Mouse (Mus musculus) left cerebral cortex, adult 2 months (tissue): ENCODE measurements around the gene Srsf1. TPM values are rescaled to one million over a fixed set of nuclear protein-coding genes. Genes with fewer than 3 reads are reported as not detected.

Experiments
- DNase-seq, 2 experiments: peaks; one replicate each; pipeline ENCODE4 v3.0.0; 2021 to 2022; ENCODE audit warnings: low spot score in 2 of 2, mixed read lengths in 1 of 2; ENCODE audit errors: extremely low spot score in 1 of 2
- H3K27ac ChIP-seq: fragments of 200-600 bp; 2 replicates; pipeline ENCODE4 v1.8.1; 2022
- H3K4me3 ChIP-seq: fragments of 200-600 bp; 2 replicates; pipeline ENCODE4 v1.8.1; 2022
- CTCF ChIP-seq: fragments of 200-600 bp; IDR thresholded peaks from 2 replicates; pipeline ENCODE4 v1.8.1; 2022; ENCODE audit warnings: antibody characterized with exemption, mild to moderate bottlenecking, moderate library complexity
- intact Hi-C: fragments of 180-260 bp; cut with DNase I; formaldehyde crosslinking; loops from one replicate; pipeline ENCODE4 v1.15.1; 2025
- total RNA-seq, 2 experiments: library from RNA; stranded (reverse); gene quantifications; 2 replicates each; pipeline ENCODE4 v1.2.3; 2021

Gene Srsf1
- total RNA-seq, 2 experiments from 2014 or later, result 184 to 190 TPM

DNA sequence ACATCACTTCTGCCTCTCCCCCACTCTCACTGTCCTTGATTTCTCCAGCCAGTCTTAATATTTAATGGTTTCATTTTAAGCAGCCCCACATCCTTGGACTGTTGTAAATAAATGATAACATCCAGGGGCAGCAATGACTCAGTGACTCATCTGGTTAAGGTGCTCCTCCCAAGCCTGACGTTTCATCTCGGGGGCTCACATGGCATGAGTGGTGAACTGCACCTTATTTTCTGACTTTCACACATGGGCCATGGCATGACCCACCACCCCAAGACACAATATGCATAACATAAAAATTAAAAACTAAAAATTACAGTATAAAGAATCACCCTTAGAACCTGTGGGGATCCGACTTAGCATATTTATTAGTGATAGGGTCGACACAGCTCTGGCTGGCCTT, 1.3 kb upstream of the Srsf1 start:
- no peak for DNase-seq
- Histone ChIP-seq H3K4me3 (no peak overlapping the region), H3K27ac (no peak overlapping the region)
- intact Hi-C loops, result no loop called here
- TF ChIP-seq CTCF, result no peak

DNA sequence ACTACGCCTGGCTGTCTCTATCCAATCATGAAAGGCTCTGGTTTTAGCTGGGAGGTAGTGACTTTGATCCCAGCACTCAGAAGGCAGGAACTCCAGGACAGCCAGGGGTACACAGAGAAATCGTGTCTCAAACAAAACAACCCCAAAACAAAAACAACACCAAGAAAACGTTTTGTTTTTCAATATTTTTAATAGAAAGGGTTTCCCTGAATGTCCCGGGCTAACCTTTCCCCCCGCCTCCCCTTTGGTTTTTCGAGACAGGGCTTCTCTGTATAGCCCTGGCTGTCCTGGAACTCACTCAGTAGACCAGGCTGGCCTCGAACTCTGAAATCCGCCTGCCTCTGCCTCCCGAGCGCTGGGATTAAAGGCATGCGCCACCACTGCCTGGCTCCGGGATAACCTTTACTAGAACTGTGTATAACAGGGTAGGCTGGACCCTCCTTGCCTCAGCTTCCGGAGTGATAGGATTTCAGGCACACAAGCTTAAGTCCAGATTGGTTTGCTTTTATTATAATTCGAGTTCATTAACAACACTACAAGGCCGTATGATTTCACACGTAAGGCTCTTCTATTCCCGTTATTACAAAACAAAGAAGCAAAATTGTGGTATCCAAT, 743 bp upstream of the Srsf1 start:
- no peak for TF ChIP-seq CTCF
- intact Hi-C loops, result no loop called here

DNA sequence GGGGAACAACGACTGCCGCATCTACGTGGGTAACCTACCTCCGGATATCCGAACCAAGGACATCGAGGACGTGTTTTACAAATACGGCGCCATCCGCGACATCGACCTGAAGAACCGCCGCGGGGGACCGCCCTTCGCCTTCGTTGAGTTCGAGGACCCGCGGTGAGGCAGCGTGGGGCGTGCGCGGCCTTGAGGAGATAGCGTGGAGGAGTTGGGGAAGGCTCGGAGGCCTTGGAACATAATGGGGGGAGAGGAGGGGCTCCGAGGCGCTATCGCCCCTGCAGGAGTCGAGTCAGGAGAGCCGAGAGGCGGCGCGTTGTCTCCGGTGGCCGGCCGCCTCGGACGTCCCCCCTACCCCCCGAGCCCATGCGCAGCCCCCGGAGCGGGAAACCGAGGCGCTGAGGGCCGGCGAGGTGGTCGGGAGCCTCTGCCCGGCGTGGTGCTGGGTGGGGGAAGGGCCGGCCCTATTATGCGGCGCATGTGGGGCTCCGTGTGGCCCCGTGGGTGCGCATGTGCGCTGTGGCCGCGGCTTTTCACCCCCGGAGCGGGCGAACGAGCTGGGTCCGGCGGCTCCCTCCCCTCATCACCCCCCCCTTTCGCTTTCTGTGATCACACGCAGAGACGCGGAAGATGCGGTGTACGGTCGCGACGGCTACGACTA, 828 bp downstream of the Srsf1 start:
- peak overlapping the region; percentile 100 for H3K4me3 ChIP-seq
- intact Hi-C loops, result loop anchor here (1.0 to 2.0 kb wide), 3 partner anchors 21 to 73 kb away; partner anchors contain the start of genes Dynll2 and Vezf1
- peak overlapping the region; percentile 98 for H3K27ac ChIP-seq
- TF ChIP-seq CTCF, result no peak
- peak; percentile 76 to 77 for DNase-seq

More for the DNA sequence above, 743 bp upstream of the Srsf1 start:
- Histone ChIP-seq H3K4me3 (peak overlapping the region; percentile 100), H3K27ac (peak overlapping the region; percentile 98)
- no peak for DNase-seq

DNA sequence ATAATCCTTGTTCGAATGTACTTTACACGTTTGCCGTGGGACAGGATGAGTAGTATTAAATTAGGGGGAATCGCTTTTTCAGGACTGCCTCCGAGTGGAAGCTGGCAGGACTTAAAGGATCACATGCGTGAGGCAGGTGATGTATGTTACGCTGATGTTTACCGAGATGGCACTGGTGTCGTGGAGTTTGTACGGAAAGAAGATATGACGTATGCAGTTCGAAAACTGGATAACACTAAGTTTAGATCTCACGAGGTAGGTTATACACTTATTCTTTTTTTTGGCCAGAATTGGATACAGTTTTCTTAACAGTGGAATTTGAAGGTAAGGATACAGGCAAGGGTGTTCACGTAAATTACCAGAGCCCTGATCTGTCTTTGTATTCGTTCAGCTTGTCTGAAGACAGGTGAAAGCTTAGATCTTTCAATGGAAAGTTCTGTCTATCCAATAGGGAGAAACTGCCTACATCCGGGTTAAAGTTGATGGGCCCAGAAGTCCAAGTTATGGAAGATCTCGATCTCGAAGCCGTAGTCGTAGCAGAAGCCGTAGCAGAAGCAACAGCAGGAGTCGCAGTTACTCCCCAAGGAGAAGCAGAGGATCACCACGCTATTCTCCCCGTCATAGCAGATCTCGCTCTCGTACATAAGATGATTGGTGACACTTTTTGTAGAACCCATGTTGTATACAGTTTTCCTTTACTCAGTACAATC, 1.9 kb downstream of the Srsf1 start:
- Histone ChIP-seq H3K4me3 (peak overlapping the region; percentile 100), H3K27ac (no peak overlapping the region; the same call in 1 of the 2 replicates)
- no peak for DNase-seq
- intact Hi-C loops, result loop anchor here (2.0 kb wide), 2 partner anchors 20 to 74 kb away; partner anchors contain the start of gene Vezf1
- TF ChIP-seq CTCF, result no peak

DNA sequence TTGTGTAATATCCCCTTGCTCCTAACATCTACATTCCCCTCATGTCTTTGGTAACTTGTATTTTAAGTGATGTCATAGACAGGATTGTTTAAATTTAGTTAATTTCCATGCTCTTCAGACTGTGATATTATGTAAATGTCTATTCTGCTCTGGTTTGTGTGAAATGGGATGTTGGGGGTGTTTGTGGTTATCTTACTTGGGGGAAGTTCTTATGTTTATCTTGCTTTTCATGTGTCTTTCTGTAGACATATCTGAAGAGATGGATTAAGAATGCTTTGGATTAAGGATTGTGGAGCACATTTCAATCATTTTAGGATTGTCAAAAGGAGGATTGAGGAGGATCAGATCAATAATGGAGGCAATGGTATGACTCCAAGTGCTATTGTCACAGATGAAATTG, 2.6 kb downstream of the Srsf1 start:
- no peak for TF ChIP-seq CTCF
- no peak for DNase-seq
- H3K4me3 ChIP-seq, result peak overlapping the region; percentile 100
- intact Hi-C loops, result loop anchor here (2.0 kb wide), 2 partner anchors 19 to 75 kb away; partner anchors contain the start of gene Vezf1
- no peak overlapping the region for H3K27ac ChIP-seq

DNA sequence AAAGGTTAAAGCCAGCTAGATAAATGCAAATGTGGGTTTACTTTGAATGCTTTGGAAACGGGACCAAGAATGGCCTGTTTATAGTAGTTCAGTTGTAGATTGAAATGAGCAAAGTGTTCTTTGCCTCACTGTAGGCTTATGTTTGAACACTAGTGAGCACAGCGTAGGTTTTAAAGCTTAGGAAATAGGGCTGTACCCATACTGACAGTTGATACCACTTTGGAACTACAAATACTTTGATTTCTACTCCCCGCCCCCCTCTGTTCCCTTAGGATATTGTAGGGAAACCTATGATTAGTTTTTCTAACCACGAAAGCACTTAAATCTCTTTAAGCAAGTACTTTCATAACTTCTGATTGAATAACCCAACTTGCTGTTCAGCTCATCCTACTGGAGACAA, 5.5 kb downstream of the Srsf1 start:
- H3K27ac ChIP-seq, result no peak overlapping the region
- intact Hi-C loops, result no loop called here
- H3K4me3 ChIP-seq, result no peak overlapping the region
- no peak for DNase-seq
- TF ChIP-seq CTCF, result no peak

DNA sequence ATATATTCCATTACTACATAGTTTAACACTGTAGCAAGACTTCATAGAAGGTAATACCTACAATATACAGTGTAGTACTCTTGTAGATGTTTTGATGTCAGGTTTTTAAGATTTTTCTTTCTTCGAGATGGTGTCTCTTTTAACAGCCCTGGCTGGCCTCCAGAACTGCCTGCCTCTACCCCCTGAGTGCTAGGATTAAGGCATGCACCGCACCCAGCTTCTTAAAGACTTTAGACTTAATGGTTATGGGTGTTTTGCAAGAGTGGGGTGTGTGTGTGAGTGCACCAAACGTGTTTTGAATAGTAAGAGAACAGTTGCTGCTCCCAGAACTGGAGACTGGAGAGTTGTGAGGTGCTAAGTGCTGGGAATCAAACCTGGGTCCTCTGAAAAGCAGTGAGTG, 6.6 kb downstream of the Srsf1 start:
- intact Hi-C loops, result no loop called here
- TF ChIP-seq CTCF, result no peak

DNA sequence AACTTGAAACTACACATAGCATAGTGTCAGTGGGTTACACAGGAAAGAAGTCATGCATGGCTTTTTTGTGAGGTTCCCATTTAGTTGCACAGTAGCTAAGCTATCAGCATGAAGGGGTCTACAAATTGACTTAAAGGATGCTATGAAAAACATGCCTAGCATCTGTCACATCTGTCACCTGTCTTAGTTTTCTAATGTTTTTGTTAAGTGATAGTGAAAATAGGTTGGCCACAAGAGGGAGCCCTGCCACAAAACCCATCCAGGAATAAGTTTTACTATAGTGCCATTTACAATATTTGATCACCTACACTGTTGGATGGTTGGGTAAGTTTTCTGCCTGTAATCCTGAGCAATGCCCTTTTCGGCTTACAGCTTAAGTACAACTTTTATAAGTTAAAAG, 7.4 kb downstream of the Srsf1 start:
- no peak overlapping the region for H3K4me3 ChIP-seq

More for the DNA sequence above, 6.6 kb downstream of the Srsf1 start:
- Histone ChIP-seq H3K4me3 (no peak overlapping the region), H3K27ac (no peak overlapping the region)
- no peak for DNase-seq

DNA sequence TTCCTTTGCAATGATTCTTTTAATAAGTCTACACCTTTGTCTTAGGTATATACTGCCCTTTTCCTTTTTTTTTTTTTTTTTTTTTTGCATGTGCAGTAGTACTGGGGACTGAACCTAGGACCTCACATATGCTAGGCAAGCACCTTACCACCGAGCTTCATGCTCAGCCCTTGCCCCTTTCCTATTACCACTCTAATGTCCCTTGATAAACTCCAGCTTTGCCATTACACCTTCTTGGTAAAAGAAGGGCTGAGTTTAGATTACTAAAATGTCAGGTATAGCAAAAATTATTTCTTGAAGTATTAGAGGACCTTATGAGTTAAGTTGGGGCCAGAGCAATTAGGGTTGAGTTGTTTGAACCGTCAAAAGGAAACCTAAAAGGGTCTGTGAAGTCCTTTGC, 8.6 kb downstream of the Srsf1 start:
- no peak for TF ChIP-seq CTCF
- intact Hi-C loops, result no loop called here
- Histone ChIP-seq H3K4me3 (no peak overlapping the region), H3K27ac (no peak overlapping the region)
- no peak for DNase-seq

More for the DNA sequence above, 7.4 kb downstream of the Srsf1 start:
- peak; percentile 78 for TF ChIP-seq CTCF
- intact Hi-C loops, result no loop called here
- no peak overlapping the region for H3K27ac ChIP-seq
- peak in 1 of 2 experiments; percentile 27 for DNase-seq

DNA sequence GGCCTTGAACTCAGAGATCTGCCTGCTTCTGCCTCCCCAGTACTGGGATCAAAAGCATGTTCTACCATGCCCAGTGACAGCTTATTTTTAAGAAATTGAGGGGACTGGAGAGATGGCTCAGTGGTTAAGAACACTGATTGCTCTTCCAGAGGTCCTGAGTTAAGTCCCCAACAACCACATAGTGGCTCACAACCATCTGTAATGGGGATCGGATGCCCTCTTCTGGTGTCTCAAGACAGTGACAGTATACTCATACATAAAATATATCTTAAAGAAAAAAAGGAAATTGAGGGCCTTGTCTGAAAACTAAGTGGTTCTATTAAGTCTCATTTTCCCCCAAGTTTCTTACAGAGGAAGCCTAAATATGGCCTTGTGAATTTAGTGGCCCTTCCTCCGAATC, 10.6 kb downstream of the Srsf1 start:
- peak; percentile 10 for TF ChIP-seq CTCF
- Histone ChIP-seq H3K4me3 (no peak overlapping the region), H3K27ac (no peak overlapping the region)
- no peak for DNase-seq
- intact Hi-C loops, result loop anchor here (2.0 kb wide), 1 partner anchor 139 kb away; no protein-coding TSS in a partner anchor

DNA sequence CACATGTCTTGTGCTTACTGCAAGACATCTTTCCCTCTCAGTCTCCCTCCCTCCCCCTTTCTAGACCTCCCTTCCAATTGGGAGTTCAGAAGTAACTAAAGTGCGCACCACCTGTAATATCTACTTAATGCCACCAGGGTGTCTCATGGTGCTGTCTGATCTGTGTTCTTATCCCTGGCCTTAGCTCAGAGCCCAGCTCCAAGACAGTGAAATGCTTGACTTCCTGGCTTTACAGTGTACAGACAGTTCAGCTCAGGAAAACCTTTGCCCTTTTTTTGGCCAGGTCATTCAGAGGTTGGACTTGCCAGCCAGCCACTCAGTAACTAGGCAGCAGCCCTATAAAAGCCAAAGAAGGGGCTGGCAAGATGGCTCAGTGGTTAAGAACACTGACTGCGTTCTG, 12.0 kb downstream of the Srsf1 start:
- DNase-seq, result peak in 1 of 2 experiments; percentile 29
- no peak overlapping the region for H3K27ac ChIP-seq
- no peak overlapping the region for H3K4me3 ChIP-seq
- peak; percentile 74 for TF ChIP-seq CTCF
- intact Hi-C loops, result loop anchor here (2.0 kb wide), 1 partner anchor 138 kb away; no protein-coding TSS in a partner anchor
